Mouse (Mus musculus) heart, postnatal 25 days (tissue): Measurements from ENCODE around the gene Fah. TPM values are rescaled to one million over a fixed set of nuclear protein-coding genes. Genes with fewer than 3 reads are reported as not detected.

Experiments
- DNase-seq: peaks from one replicate; pipeline ENCODE4 v3.0.0; 2022; ENCODE audit warnings: low spot score
- intact Hi-C: fragments of 180-260 bp; cut with DNase I; formaldehyde crosslinking; loops from one replicate; pipeline ENCODE4 v1.15.1; 2025
- total RNA-seq, 2 experiments: library from RNA; stranded (reverse); gene quantifications; 2 replicates each; pipeline ENCODE4 v1.2.3; 2021

Fah gene
- 10 to 100 TPM in 1 of 2 experiments, 1 to 10 TPM in 1; 10.0 to 13.9 TPM for total RNA-seq

GRCm38 (mm10) chr7:84606293-84606749, at the start of gene Fah:
Gene Fah, minus strand, starts transcription at chr7:84606722.
- intact Hi-C loops: loop anchor here (5.0 kb wide), 2 partner anchors 71 to 86 kb away; no protein-coding TSS in a partner anchor
- DNase-seq: peak; percentile 16

GRCm38 (mm10) chr7:84652740-84653139, 46.2 kb upstream of the Fah start:
- no peak for DNase-seq
- intact Hi-C loops: no loop called here

GRCm38 (mm10) chr7:84651987-84652321, 45.4 kb upstream of the Fah start:
- intact Hi-C loops: no loop called here
- DNase-seq: no peak

GRCm38 (mm10) chr7:84651303-84651986, 44.9 kb upstream of the Fah start:
- DNase-seq: no peak
- intact Hi-C loops: no loop called here

- intact Hi-C loops: no loop called here
- no peak for DNase-seq
Measured at GRCm38 (mm10) chr7:84649016-84649415, 42.5 kb upstream of the Fah start.

- DNase-seq: no peak
- intact Hi-C loops: no loop called here
Measured at GRCm38 (mm10) chr7:84646256-84646655, 39.7 kb upstream of the Fah start.

GRCm38 (mm10) chr7:84643270-84643998, 36.9 kb upstream of the Fah start:
- DNase-seq: no peak
- intact Hi-C loops: no loop called here

- intact Hi-C loops: no loop called here
- no peak for DNase-seq
Measured at GRCm38 (mm10) chr7:84642159-84642928, 35.8 kb upstream of the Fah start.

GRCm38 (mm10) chr7:84636939-84637338, 30.4 kb upstream of the Fah start:
- no peak for DNase-seq
- intact Hi-C loops: no loop called here

- intact Hi-C loops: no loop called here
- DNase-seq: no peak
Measured at GRCm38 (mm10) chr7:84631878-84632277, 25.4 kb upstream of the Fah start.

- intact Hi-C loops: no loop called here
Measured at GRCm38 (mm10) chr7:84623718-84624117, 17.2 kb upstream of the Fah start.

GRCm38 (mm10) chr7:84620956-84621355, 14.4 kb upstream of the Fah start:
- intact Hi-C loops: no loop called here
- no peak for DNase-seq

More at GRCm38 (mm10) chr7:84623718-84624117, 17.2 kb upstream of the Fah start:
- no peak for DNase-seq

- intact Hi-C loops: no loop called here
Measured at GRCm38 (mm10) chr7:84618951-84619350, 12.4 kb upstream of the Fah start.

GRCm38 (mm10) chr7:84612445-84612844, 5.9 kb upstream of the Fah start:
- intact Hi-C loops: no loop called here
- DNase-seq: no peak

More at GRCm38 (mm10) chr7:84618951-84619350, 12.4 kb upstream of the Fah start:
- no peak for DNase-seq

GRCm38 (mm10) chr7:84611609-84612008, 5.1 kb upstream of the Fah start:
- intact Hi-C loops: no loop called here

GRCm38 (mm10) chr7:84605704-84606292, 724 bp downstream of the Fah start:
- DNase-seq: peak; percentile 72
- intact Hi-C loops: loop anchor here (5.0 kb wide), 2 partner anchors 72 to 87 kb away; no protein-coding TSS in a partner anchor

More at GRCm38 (mm10) chr7:84611609-84612008, 5.1 kb upstream of the Fah start:
- no peak for DNase-seq

GRCm38 (mm10) chr7:84605033-84605687, 1.4 kb downstream of the Fah start:
- intact Hi-C loops: loop anchor here (5.0 kb wide), 2 partner anchors 72 to 87 kb away; no protein-coding TSS in a partner anchor
- no peak for DNase-seq

GRCm38 (mm10) chr7:84604501-84604900, 2.0 kb downstream of the Fah start:
- intact Hi-C loops: no loop called here
- DNase-seq: no peak

GRCm38 (mm10) chr7:84601331-84601730, 5.2 kb downstream of the Fah start:
- intact Hi-C loops: no loop called here
- DNase-seq: no peak
